Mouse (Mus musculus) hindbrain, embryonic 16.5 days (tissue): ENCODE results near the gene Sfi1. TPM values are rescaled to one million over a fixed set of nuclear protein-coding genes. Genes with fewer than 3 reads are reported as not detected.
"Not testable (repeated sequence)": the region's sequence is repeated elsewhere in the genome, so short reads cannot be mapped to it uniquely, and the experiment has no call there.

Experiments
- ATAC-seq: fragments of 200-750 bp; cut with Nextera tagmentation; 2 replicates; pipeline ENCODE4 v1.8.0; 2017; ENCODE audit warnings: moderate TSS enrichment, moderate library complexity
- H3K27ac ChIP-seq: fragments of 300-500 bp; sonication (generic); 2 replicates; pipeline ENCODE4 v1.5.1; 2014; ENCODE audit warnings: low read depth, mild to moderate bottlenecking, control low read depth, low read length, moderate library complexity
- H3K27me3 ChIP-seq: fragments of 300-500 bp; sonication (generic); replicated peaks from 2 replicates; pipeline ENCODE4 v1.6.1; 2014; ENCODE audit warnings: low read length; ENCODE audit not compliant: control insufficient read depth, insufficient read depth
- H3K36me3 ChIP-seq: fragments of 300-500 bp; sonication (generic); 2 replicates; pipeline ENCODE4 v1.6.1; 2014; ENCODE audit warnings: mild to moderate bottlenecking, low read length, moderate library complexity, mixed read lengths; ENCODE audit not compliant: control insufficient read depth, insufficient read depth
- H3K4me1 ChIP-seq: fragments of 300-500 bp; sonication (generic); 2 replicates; pipeline ENCODE4 v1.6.1; 2014; ENCODE audit warnings: low read depth, low read length; ENCODE audit not compliant: control insufficient read depth, insufficient read depth
- H3K4me2 ChIP-seq: fragments of 300-500 bp; sonication (generic); 2 replicates; pipeline ENCODE4 v1.6.1; 2014; ENCODE audit warnings: mild to moderate bottlenecking, low read length, control low read depth, moderate library complexity
- H3K4me3 ChIP-seq: fragments of 300-500 bp; sonication (generic); 2 replicates; pipeline ENCODE4 v1.5.1; 2014; ENCODE audit warnings: mild to moderate bottlenecking, low read length, control low read depth, moderate library complexity
- H3K9ac ChIP-seq: fragments of 300-500 bp; sonication (generic); 2 replicates; pipeline ENCODE4 v1.6.1; 2014; ENCODE audit warnings: low read depth, mild to moderate bottlenecking, control low read depth, low read length, moderate library complexity
- H3K9me3 ChIP-seq: fragments of 300-500 bp; sonication (generic); 2 replicates; pipeline ENCODE4 v1.6.1; 2014; ENCODE audit warnings: mild to moderate bottlenecking, low read length, moderate library complexity; ENCODE audit not compliant: control insufficient read depth
- WGBS: fragments of 180-500 bp; shearing (Covaris S2); extraction: QIAGEN DNeasy Blood & Tissue Kit; methylation state at CpG from one replicate; pipeline ENCODE4 v1.1.7; 2014; 5-methylcytosine and 5-hydroxymethylcytosine counted together
- polyA plus RNA-seq: library from polyadenylated mRNA; unstranded; fragments of >200 nt; fragmentation: Nextera tagmentation; extraction: Ambion mirVana; gene quantifications from 2 replicates; pipeline ENCODE4 v1.2.1, GENCODE M21; 2015

Gene Sfi1
- polyA plus RNA-seq, 1 experiment from 2014 or later: 14.3 TPM

- Histone ChIP-seq H3K9ac (no peak overlapping the region), H3K27ac (no peak overlapping the region), H3K9me3 (peaks cover 36% of the 10 kb centered on the region), H3K4me1 (no peaks in the 10 kb centered on the region), H3K27me3 (no peaks in the 10 kb centered on the region), H3K4me3 (no peak overlapping the region), H3K36me3 (no peaks in the 10 kb centered on the region), H3K4me2 (no peak overlapping the region)
- no peak for ATAC-seq
- WGBS: 76% methylated on average over 7 of the region's 7 CpGs
These were observed 89.6 kb downstream of the Sfi1 start for GRCm38 (mm10) chr11:3103619-3104164.

GRCm38 (mm10) chr11:3102626-3103025 is 90.6 kb downstream of the Sfi1 start:
- not testable (repeated sequence) for H3K27me3 ChIP-seq, H3K9ac ChIP-seq, ATAC-seq, H3K4me2 ChIP-seq, H3K4me1 ChIP-seq, H3K36me3 ChIP-seq, H3K27ac ChIP-seq, H3K4me3 ChIP-seq
- peaks cover 36% of the 10 kb centered on the region for H3K9me3 ChIP-seq
- 79% methylated on average over 7 of the region's 7 CpGs for WGBS

GRCm38 (mm10) chr11:3101875-3102494 is 91.3 kb downstream of the Sfi1 start:
- Histone ChIP-seq H3K36me3 (no peaks in the 10 kb centered on the region), H3K4me3 (no peak overlapping the region), H3K4me2 (no peak overlapping the region), H3K9me3 (peaks cover 36% of the 10 kb centered on the region), H3K4me1 (no peaks in the 10 kb centered on the region), H3K27me3 (no peaks in the 10 kb centered on the region), H3K9ac (no peak overlapping the region), H3K27ac (no peak overlapping the region)
- ATAC-seq: no peak
- WGBS: 74% methylated on average over 10 of the region's 10 CpGs

- Histone ChIP-seq H3K4me1 (no peaks in the 10 kb centered on the region), H3K9ac (no peak overlapping the region), H3K27ac (no peak overlapping the region), H3K36me3 (no peaks in the 10 kb centered on the region), H3K4me2 (no peak overlapping the region), H3K27me3 (no peaks in the 10 kb centered on the region), H3K4me3 (no peak overlapping the region), H3K9me3 (peaks cover 36% of the 10 kb centered on the region)
- 84% methylated on average over 25 of the region's 25 CpGs for WGBS
- ATAC-seq: no peak
These were observed 92.0 kb downstream of the Sfi1 start for GRCm38 (mm10) chr11:3101072-3101874.

- not testable (repeated sequence) for H3K4me2 ChIP-seq, H3K4me3 ChIP-seq, H3K4me1 ChIP-seq, H3K9ac ChIP-seq, H3K36me3 ChIP-seq, H3K27me3 ChIP-seq, ATAC-seq, H3K27ac ChIP-seq
- peaks cover 36% of the 10 kb centered on the region for H3K9me3 ChIP-seq
- WGBS: 84% methylated on average over 12 of the region's 12 CpGs
These were observed 93.1 kb downstream of the Sfi1 start for GRCm38 (mm10) chr11:3100066-3100645.

Other genes with a start within 250 kb of the Sfi1 start
- gene Eif4enif1, start 8.9 kb upstream of the Sfi1 start, polyA plus RNA-seq: 36.8 and 48.0 TPM in 2 replicates
- gene Drg1, start 73.0 kb upstream of the Sfi1 start, polyA plus RNA-seq: 207 and 210 TPM in 2 replicates
- 35.2 and 40.7 TPM in 2 replicates for gene Patz1, start 95.4 kb upstream of the Sfi1 start, polyA plus RNA-seq
- 30.8 and 36.1 TPM in 2 replicates for gene Pik3ip1, start 136.9 kb upstream of the Sfi1 start, polyA plus RNA-seq
- 159 and 164 TPM in 2 replicates for gene Limk2, start 215.7 kb upstream of the Sfi1 start, polyA plus RNA-seq